Mouse (Mus musculus) neural tube, embryonic 13.5 days (tissue): ENCODE measurements around the gene Ddr1. TPM values are rescaled to one million over a fixed set of nuclear protein-coding genes. Genes with fewer than 3 reads are reported as not detected.
A peak's percentile ranks its signal among the peaks of the same experiment; 100 is the strongest.

Experiments
- ATAC-seq: fragments of 200-750 bp; cut with Nextera tagmentation; 2 replicates; pipeline ENCODE4 v1.8.0; 2017; ENCODE audit warnings: low read depth, mild to moderate bottlenecking, moderate TSS enrichment, moderate library complexity
- H3K27ac ChIP-seq: fragments of 300-500 bp; sonication (generic); replicated peaks from 2 replicates; pipeline ENCODE4 v1.5.1; 2015; ENCODE audit warnings: moderate library complexity, mild to moderate bottlenecking, inconsistent platforms
- H3K27me3 ChIP-seq: fragments of 300-500 bp; sonication (generic); 2 replicates; pipeline ENCODE4 v1.6.1; 2015; ENCODE audit warnings: mild to moderate bottlenecking, inconsistent platforms
- H3K36me3 ChIP-seq: fragments of 300-500 bp; sonication (generic); 2 replicates; pipeline ENCODE4 v1.6.1; 2015; ENCODE audit warnings: mild to moderate bottlenecking, inconsistent platforms
- H3K4me1 ChIP-seq: fragments of 300-500 bp; sonication (generic); replicated peaks from 2 replicates; pipeline ENCODE4 v1.6.1; 2015; ENCODE audit warnings: inconsistent platforms
- H3K4me2 ChIP-seq: fragments of 300-500 bp; sonication (generic); 2 replicates; pipeline ENCODE4 v1.6.1; 2015; ENCODE audit warnings: inconsistent platforms, mild to moderate bottlenecking, moderate library complexity
- H3K4me3 ChIP-seq: fragments of 300-500 bp; sonication (generic); 2 replicates; pipeline ENCODE4 v1.5.1; 2015; ENCODE audit warnings: mild to moderate bottlenecking, inconsistent platforms
- H3K9ac ChIP-seq: fragments of 300-500 bp; sonication (generic); 2 replicates; pipeline ENCODE4 v1.6.1; 2015; ENCODE audit warnings: moderate library complexity, mild to moderate bottlenecking, inconsistent platforms
- H3K9me3 ChIP-seq: fragments of 300-500 bp; sonication (generic); 2 replicates; pipeline ENCODE4 v1.6.1; 2016; ENCODE audit warnings: inconsistent platforms
- WGBS: fragments of 180-500 bp; shearing (Covaris S2); methylation state at CpG from one replicate; pipeline ENCODE4 v1.1.7; 2015; 5-methylcytosine and 5-hydroxymethylcytosine counted together
- polyA plus RNA-seq: library from polyadenylated mRNA; unstranded; fragments of >200 nt; fragmentation: Nextera tagmentation; extraction: Ambion mirVana; gene quantifications from 2 replicates; pipeline ENCODE4 v1.2.1, GENCODE M21; 2015

The Ddr1 gene
- 119 and 122 TPM in 2 replicates for polyA plus RNA-seq

GRCm38 (mm10) chr17:35704621-35705464 lies at the start of gene Ddr1:
Gene Ddr1 (minus strand): TSS chr17:35704621.
- ATAC-seq = peak; percentile 54
- H3K9me3 ChIP-seq = no peaks in the 10 kb centered on the region
- H3K4me2 ChIP-seq = peak within 1 kb of the TSS; percentile 64
- H3K36me3 ChIP-seq = no peaks in the 10 kb centered on the region
- peaks cover 44% of the 10 kb centered on the region for H3K4me1 ChIP-seq
- peak within 1 kb of the TSS; percentile 82 for H3K9ac ChIP-seq
- H3K27me3 ChIP-seq = no peaks in the 10 kb centered on the region
- 4% methylated on average over 19 of the region's 19 CpGs for WGBS
- peak within 1 kb of the TSS; percentile 98 for H3K27ac ChIP-seq
- H3K4me3 ChIP-seq = peak within 1 kb of the TSS; percentile 79

DNA sequence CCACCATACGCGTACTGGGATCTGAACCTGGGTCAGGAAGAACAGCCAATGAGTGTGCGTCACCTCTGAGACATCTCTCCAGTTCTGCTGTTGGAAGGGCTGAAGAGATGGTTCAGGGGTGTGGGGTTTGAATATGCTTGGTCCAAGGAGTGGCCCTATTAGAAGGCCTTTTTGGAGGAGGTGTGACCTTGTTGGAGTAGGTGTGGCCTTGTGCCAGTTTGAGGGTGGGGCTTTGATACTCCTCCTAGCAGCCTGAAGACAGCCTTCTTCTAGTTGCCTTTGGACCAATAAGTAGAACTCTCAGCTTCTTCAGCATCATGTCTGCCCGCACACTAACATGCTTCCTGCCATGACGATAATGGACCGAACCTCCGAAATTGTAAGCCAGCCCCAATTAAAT lies 49.2 kb upstream of the Ddr1 start:
- Histone ChIP-seq H3K9ac (no peak overlapping the region), H3K9me3 (no peaks in the 10 kb centered on the region), H3K4me2 (no peak overlapping the region), H3K27me3 (no peaks in the 10 kb centered on the region), H3K4me1 (peaks cover 12% of the 10 kb centered on the region), H3K4me3 (no peak overlapping the region), H3K27ac (no peak overlapping the region), H3K36me3 (no peaks in the 10 kb centered on the region)
- 98% methylated on average over 7 of the region's 7 CpGs for WGBS
- no peak for ATAC-seq

GRCm38 (mm10) chr17:35752221-35752811 lies 47.9 kb upstream of the Ddr1 start:
- H3K27me3 ChIP-seq = no peaks in the 10 kb centered on the region
- no peaks in the 10 kb centered on the region for H3K9me3 ChIP-seq
- no peaks in the 10 kb centered on the region for H3K36me3 ChIP-seq
- WGBS = 48% methylated on average over 7 of the region's 7 CpGs
- peak; percentile 85; the same call in 1 of the 2 replicates for ATAC-seq
- H3K4me2 ChIP-seq = no peak overlapping the region
- no peak overlapping the region for H3K9ac ChIP-seq
- H3K4me1 ChIP-seq = peaks cover 12% of the 10 kb centered on the region
- H3K4me3 ChIP-seq = no peak overlapping the region
- peak overlapping the region; percentile 67 for H3K27ac ChIP-seq

GRCm38 (mm10) chr17:35749685-35750084 lies 45.3 kb upstream of the Ddr1 start:
- Histone ChIP-seq H3K27ac (no peak overlapping the region), H3K9me3 (no peaks in the 10 kb centered on the region), H3K4me2 (no peak overlapping the region), H3K4me1 (peaks cover 12% of the 10 kb centered on the region), H3K4me3 (no peak overlapping the region), H3K9ac (no peak overlapping the region), H3K36me3 (no peaks in the 10 kb centered on the region), H3K27me3 (no peaks in the 10 kb centered on the region)
- no peak for ATAC-seq
- 75% methylated on average over 10 of the region's 10 CpGs for WGBS

DNA sequence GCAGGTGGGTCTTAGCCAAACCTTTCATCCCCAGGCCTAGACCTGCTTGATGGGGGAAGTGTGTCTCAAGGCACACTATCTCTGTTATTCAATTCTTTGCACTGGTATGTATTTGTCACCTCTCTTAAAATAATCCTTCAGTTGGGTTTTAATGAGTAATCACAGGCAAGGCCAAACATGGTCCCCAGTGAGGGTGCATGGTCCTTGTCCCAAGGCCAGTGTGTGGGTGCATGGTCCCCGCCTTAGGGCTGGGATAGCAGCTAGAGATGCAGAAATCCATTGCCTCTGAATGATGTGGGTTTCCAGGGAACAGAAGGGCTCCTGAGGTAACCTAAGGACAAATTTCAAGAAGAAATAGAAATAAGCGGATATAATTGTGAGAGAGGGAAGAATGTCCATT lies 39.9 kb upstream of the Ddr1 start:
- H3K9me3 ChIP-seq = no peaks in the 10 kb centered on the region
- no peak overlapping the region for H3K4me3 ChIP-seq
- no peak for ATAC-seq
- H3K4me1 ChIP-seq = no peaks in the 10 kb centered on the region
- H3K36me3 ChIP-seq = no peaks in the 10 kb centered on the region
- WGBS = 98% methylated on average over 2 of the region's 2 CpGs
- no peaks in the 10 kb centered on the region for H3K27me3 ChIP-seq
- no peak overlapping the region for H3K9ac ChIP-seq
- no peak overlapping the region for H3K27ac ChIP-seq
- no peak overlapping the region for H3K4me2 ChIP-seq

GRCm38 (mm10) chr17:35742948-35743347 lies 38.5 kb upstream of the Ddr1 start:
- 73% methylated on average over 3 of the region's 3 CpGs for WGBS
- Histone ChIP-seq H3K9ac (no peak overlapping the region), H3K36me3 (no peaks in the 10 kb centered on the region), H3K4me3 (no peak overlapping the region), H3K4me2 (no peak overlapping the region), H3K27me3 (0 out of 2 replicates have a peak, but pooled peaks cover 4% of the 10 kb centered on the region), H3K9me3 (no peaks in the 10 kb centered on the region), H3K4me1 (no peaks in the 10 kb centered on the region), H3K27ac (no peak overlapping the region)
- no peak for ATAC-seq

- H3K4me1 ChIP-seq = 0 out of 2 replicates have a peak, but pooled peaks cover 9% of the 10 kb centered on the region
- no peak overlapping the region for H3K27ac ChIP-seq
- H3K9ac ChIP-seq = no peak overlapping the region
- H3K4me3 ChIP-seq = no peak overlapping the region
- no peak overlapping the region for H3K4me2 ChIP-seq
- no peak for ATAC-seq
- WGBS = 81% methylated on average over 9 of the region's 9 CpGs
- no peaks in the 10 kb centered on the region for H3K9me3 ChIP-seq
- 0 out of 2 replicates have a peak, but pooled peaks cover 4% of the 10 kb centered on the region for H3K27me3 ChIP-seq
- H3K36me3 ChIP-seq = no peaks in the 10 kb centered on the region
These were observed 37.3 kb upstream of the Ddr1 start for GRCm38 (mm10) chr17:35741589-35742226.

DNA sequence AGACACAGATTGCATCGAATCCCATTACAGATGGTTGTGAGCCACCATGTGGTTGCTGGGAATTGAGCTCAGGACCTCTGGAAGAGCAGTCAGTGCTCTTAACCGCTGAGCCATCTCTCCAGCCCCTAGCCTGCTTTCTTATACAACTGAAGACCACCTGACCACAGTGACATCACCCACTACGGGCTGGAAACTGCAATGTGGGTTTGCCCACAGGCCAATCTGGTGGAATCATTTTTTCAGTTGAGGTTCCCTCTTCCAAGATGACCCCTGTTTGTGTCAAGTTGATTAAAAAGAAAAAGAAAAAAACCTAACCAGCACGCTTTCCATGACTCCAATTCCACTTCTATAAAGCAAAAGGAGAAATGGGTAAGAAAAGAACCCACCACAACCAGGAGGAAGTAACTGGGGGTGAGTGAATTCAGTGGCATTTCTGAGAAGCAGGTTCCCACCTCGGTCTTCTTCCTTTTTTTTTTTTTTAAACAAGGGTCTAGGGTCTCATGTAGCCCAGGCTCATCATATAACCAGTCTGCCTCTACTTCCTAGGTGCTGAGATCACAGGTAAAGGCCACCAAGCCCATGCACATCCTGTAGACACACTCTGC lies 36.0 kb upstream of the Ddr1 start:
- H3K9ac ChIP-seq = no peak overlapping the region
- 81% methylated on average over 5 of the region's 5 CpGs for WGBS
- no peak overlapping the region for H3K27ac ChIP-seq
- no peaks in the 10 kb centered on the region for H3K9me3 ChIP-seq
- no peaks in the 10 kb centered on the region for H3K36me3 ChIP-seq
- no peak for ATAC-seq
- peaks cover 16% of the 10 kb centered on the region for H3K4me1 ChIP-seq
- H3K27me3 ChIP-seq = 0 out of 2 replicates have a peak, but pooled peaks cover 4% of the 10 kb centered on the region
- H3K4me2 ChIP-seq = no peak overlapping the region
- no peak overlapping the region for H3K4me3 ChIP-seq

- H3K27ac ChIP-seq = no peak overlapping the region
- H3K36me3 ChIP-seq = no peaks in the 10 kb centered on the region
- ATAC-seq = no peak
- no peak overlapping the region for H3K9ac ChIP-seq
- WGBS = 13% methylated on average over 6 of the region's 6 CpGs
- H3K9me3 ChIP-seq = no peaks in the 10 kb centered on the region
- H3K4me1 ChIP-seq = peaks cover 16% of the 10 kb centered on the region
- no peak overlapping the region for H3K4me3 ChIP-seq
- 0 out of 2 replicates have a peak, but pooled peaks cover 4% of the 10 kb centered on the region for H3K27me3 ChIP-seq
- no peak overlapping the region for H3K4me2 ChIP-seq
These were observed 35.3 kb upstream of the Ddr1 start for GRCm38 (mm10) chr17:35739675-35740074.

DNA sequence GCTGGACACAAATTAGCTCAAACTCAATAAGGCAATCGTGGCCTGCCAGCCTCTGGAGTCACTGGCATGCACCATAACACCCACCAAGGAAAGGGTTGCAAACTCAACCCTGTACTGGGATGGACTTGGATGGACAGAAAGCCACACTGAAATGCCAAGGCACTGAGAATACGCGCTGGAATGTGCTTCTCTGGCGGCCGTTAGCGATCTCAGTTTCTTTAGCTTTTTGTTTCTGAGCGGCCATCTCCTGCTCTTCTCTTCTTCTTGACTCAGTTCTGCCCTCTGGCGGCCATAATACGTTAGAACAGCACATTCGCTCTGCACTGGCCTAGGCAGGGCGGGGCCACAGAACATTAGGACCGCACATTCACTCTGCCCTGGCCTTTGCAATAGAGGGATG lies 33.3 kb upstream of the Ddr1 start:
- Histone ChIP-seq H3K9ac (no peak overlapping the region), H3K36me3 (no peaks in the 10 kb centered on the region), H3K27ac (no peak overlapping the region), H3K4me1 (peaks cover 16% of the 10 kb centered on the region), H3K4me2 (peak overlapping the region; percentile 23; the same call in 1 of the 2 replicates), H3K4me3 (no peak overlapping the region), H3K9me3 (no peaks in the 10 kb centered on the region), H3K27me3 (0 out of 2 replicates have a peak, but pooled peaks cover 4% of the 10 kb centered on the region)
- ATAC-seq = peak; percentile 59
- WGBS = 10% methylated on average over 12 of the region's 12 CpGs

GRCm38 (mm10) chr17:35736280-35736960 lies 32.0 kb upstream of the Ddr1 start:
- Histone ChIP-seq H3K4me1 (peaks cover 16% of the 10 kb centered on the region), H3K9ac (no peak overlapping the region), H3K27ac (0 out of 2 replicates have a peak overlapping the region, but pooled peaks have one; percentile 10), H3K27me3 (0 out of 2 replicates have a peak, but pooled peaks cover 4% of the 10 kb centered on the region), H3K36me3 (no peaks in the 10 kb centered on the region), H3K4me3 (no peak overlapping the region), H3K4me2 (no peak overlapping the region), H3K9me3 (no peaks in the 10 kb centered on the region)
- 0 out of 2 replicates have a peak, but pooled peaks have one; percentile 30 for ATAC-seq
- 42% methylated on average over 12 of the region's 12 CpGs for WGBS
